Mouse (Mus musculus) spleen, postnatal 36 days (tissue): Measurements from ENCODE around the gene Rac3.
A peak's percentile ranks its signal among the peaks of the same experiment; 100 is the strongest.
"Not testable (repeated sequence)": the region's sequence is repeated elsewhere in the genome, so short reads cannot be mapped to it uniquely, and the experiment has no call there.

Source experiments
- DNase-seq, 2 experiments: peaks; one replicate each; pipeline ENCODE4 v3.0.0; 2022; ENCODE audit warnings: low spot score in 2 of 2, mixed read lengths in 1 of 2

The Rac3 gene

DNA sequence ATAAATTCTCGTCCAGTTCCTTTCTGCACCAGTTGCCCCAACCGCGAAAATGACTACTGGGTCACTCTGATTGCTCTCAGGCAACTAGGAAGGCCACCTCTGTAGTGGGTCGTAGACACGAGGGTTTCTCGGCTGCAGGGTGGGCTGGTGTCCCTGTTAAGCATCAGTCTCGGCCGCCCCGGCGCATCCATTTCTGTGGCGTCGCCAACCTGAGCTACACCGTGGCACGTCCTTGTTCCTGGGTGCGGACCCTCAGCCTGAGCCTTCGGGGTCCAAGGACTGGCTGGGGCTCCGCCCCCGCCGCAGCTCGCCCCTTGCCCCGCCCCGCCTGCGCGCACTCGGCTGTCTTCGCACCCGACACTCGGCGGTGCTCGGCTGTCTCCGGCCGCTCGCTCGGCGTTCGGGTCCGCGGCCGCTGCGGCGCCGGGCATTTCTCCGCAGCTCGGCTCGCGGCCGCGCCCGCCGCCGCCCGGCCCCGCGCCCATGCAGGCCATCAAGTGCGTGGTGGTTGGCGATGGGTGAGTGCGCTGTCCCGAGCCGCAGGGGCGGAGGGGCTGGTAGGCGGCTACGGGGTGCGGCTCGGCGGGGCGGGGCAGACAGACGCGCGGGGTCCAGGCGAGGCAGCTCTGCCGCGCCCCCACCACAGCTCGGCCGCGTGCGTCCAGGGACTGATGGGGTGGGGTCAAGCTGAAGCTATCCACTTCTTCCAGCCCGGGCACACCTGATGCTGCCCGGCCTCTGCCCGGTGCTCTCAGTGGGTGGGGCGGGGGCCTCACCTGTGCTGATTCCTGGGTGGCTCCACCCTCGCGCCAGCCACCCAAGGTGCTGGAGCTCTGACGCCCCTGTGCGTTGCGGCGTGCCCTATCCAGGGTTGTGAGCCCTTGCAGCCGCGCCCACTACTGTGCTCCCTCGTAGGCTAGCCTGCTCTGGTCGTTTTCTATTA, at the start of gene Rac3:
Gene Rac3 (plus strand): TSS at position 347 of the 943 bp plus-strand sequence.
- DNase-seq, result peak in 1 of 2 experiments; percentile 46

DNA sequence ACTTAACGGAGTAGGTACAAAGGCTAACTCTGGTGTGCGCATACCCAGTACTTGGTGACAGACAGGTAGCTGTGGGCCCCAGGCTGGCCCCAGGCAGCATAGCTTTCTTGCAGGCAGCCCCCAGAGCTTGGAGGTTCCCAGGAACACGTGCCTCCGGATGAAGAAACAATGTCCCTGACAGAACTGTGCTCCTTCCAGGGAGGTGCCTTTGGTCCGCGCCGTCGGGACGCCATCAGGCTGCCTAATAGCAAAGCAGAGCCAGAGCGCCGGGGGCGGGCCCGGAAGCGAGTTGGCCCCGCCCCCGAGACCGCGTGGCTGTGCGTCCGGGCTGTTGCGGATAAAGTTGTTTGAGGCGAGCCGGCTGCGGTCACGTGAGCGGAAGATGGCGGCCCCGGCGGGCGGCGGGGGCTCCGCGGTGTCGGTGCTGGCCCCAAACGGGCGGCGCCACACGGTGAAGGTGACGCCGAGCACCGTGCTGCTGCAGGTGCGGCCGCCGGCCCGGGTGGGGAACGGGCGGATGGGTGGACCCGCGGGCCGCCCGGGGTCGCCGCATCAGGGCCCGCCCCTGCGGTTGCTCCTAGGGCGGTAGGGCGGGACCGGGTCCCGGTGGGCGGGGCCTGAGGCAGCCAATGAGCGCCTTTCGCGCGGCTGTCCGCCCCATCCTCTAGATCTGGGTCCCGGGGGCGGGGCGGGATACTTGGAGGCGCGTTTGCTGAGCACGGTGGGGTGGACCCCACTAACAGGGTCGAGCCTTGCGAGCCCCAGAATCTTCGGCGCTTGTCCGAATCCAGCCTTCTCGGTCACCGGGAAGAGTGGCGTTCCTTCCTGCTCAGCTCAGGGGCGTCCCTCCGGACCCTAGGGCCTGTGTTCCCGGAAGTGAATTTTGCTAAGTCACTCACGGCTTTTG, 48.3 kb upstream of the Rac3 start, which contains the start of gene Aspscr1:
Gene Aspscr1 (plus strand): TSS at position 287 of the 907 bp plus-strand sequence.
- DNase-seq, result peak; percentile 94 to 96

DNA sequence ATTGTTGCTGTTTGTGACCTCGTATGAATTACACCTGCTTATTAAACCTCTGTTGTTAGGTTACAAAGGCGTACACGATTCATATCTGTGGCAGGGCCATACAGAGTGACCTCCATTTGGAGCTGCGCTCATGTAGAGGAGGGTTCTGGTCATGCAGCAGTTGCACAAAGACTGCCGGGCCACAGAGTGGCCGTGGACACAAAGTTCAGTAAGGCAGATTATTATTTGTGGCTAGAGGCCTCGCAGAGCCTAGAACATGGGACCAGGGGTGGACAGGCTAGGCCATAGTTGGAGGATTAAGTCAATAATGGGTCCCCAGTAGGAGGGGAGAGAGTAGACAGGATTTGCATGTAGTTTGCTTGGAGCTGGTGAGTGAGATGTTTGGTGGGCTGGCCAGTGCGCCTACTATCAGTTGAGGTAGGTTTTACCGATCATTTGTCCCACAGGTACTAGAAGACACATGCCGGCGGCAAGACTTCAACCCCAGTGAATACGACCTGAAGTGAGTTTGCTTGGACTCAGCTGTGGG, 47.6 kb upstream of the Rac3 start:
- no peak for DNase-seq

DNA sequence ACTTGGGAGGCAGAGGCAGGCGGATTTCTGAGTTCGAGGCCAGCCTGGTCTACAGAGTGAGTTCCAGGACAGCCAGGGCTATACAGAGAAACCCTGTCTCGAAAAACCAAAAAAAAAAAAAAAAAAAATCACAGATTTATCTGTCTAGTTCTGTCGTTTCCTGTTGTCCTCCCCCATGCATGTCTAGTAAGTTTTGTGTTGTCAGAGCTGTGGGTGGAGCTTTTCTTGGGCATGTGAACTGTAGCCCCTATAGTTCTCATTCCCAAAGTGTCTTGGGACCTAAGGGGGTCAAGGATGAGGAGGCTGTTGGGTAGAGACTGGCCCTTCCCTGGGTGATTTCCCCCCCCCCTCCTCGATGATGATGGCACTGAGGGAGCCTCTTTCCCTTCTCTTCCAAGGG, 45.4 kb upstream of the Rac3 start:
- DNase-seq, result not testable (repeated sequence)

DNA sequence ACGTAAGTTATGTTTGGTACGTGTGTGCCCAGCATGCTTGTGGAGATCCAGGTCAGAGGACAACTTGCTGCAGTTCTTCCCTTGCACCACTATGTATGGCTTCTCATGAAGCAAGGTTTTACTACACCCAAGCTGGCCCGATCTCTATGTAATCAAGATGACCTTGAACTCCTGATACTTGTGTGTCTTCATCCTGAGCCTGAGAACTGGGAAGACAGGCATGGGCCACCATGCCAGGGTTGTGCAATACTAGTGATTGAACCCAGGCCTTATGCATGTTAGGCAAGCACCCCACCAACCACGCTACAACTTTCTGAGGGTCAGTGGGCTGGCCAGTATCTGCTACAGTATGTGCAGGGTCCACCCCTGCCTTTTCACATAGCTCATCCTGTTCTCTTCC, 44.3 kb upstream of the Rac3 start:
- DNase-seq, result no peak

DNA sequence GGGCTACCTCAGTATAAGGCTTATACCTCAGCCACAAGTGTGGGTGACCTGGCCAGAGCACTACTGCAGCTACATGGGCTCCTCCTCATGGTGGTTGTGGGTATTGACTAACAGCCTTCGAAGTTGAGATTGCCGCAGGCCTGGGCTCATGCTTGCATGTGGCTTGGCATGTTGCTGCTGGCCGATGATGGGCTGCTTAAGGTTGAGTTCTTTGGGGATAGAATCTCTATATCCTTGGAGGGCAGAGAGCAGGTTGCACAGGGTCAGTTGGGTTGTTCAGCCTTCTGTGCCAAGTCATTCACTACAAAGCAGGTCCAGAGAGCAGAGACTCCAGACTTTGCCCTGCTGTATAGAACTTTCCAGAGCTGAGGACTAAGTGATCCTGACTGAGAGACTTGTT, 41.4 kb upstream of the Rac3 start:
- peak; percentile 18 to 26 for DNase-seq

DNA sequence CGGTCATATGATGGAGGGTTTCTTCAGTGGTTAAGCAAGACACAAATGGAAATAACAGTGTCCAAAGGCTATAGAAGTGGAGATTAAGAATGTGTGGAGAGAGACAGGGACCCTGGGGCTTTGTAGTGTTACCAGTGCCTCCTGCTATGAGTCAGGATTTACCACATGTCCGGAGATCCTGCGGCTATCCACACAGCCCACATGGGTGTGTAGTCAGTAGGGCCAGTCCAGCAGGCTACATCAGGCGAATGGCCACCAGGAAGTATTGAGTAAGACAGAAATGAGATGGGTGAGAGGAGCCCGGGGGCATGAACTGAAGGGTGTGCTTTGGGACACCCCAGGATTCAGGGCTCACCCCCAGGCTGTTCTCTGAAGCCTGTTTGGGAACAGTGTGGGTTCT, 38.6 kb upstream of the Rac3 start:
- no peak for DNase-seq

DNA sequence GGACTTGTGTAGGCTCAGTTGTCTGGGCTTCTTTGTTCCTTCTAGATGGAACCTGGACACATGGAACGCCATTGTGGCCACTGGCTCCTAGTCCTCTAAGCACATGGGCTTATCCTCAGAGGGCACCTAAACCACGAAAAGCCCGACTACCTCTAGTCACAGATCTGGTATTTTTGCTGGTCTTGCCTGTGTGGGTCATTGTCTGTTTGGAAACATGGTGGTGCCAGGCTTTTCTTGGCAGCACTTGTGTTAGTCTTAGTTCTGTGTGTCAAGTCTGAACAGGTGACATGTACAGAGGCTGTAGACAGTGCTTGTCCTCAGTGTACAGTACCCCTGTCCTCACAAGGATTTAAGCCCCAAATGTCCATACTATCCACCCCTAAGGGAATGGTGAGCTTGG, 37.7 kb upstream of the Rac3 start:
- DNase-seq, result no peak

DNA sequence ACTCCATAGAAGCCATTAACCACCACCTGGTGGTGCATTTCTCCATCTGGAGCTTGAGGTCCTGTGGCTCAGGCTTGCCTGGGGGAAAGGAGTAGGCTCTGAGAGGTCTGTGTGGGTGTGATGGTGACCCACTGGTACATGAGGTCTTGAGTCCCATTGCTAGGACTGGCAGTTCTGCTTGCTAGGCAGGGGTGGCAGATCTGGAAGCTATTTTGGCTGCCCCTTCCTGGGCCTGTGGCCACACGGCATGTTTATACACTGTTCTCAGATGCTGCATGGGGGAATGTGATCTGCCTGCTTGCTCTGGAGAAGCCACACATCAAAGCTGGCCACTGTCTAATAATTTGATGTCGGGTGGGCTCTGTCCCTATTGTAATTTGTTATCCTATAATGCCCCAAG, 37.2 kb upstream of the Rac3 start:
- DNase-seq, result no peak

DNA sequence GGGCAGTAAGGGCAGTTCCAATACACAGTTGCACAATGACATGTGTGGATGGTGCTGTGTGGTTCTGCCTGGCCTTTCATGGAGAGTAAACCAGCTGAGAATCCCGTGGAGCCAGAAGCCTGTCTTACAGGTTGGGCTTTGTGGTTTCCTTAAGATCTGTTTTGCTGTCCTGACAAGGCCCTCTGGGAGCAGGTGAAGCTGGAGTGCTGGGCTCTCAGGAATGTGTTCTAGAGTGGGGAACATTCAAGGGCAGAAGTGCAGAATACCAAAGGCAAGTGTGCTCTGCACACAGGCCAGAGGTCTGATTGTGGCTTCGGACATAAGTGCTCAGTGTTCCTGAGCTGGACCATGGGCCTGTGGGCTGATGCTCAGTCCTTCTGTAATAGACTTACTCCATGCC, 36.6 kb upstream of the Rac3 start:
- no peak for DNase-seq

DNA sequence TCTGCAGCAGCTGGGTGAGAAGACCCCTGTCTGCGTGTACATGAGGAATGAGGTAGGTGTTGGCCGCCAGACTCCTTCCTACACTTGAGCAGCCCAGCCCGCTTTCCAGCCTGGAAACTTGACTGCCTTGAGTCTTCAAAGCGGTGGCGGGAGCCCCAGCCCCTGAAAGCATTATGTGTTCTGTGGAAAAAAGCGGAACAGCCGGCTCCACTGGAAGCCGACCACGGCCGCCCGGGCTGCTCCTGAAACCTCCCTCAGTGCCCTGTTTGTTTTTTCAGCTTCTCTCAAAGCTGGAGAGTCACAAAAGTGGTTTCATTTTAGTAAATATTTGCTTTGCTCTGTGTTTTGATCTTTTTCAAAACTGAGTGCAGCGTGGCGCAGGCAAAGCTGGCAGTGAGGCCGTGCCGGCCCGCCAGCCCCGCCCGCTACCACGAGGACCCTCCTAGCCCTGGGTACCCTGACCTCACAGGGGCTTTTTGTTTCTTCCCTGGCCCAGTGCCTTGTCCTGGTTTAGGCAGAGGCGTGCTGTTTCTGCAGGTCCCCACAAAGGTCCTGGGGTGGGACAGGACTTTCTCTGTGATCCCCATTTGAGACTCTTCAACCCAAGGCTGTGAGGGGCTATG, 34.5 kb upstream of the Rac3 start:
- no peak for DNase-seq

DNA sequence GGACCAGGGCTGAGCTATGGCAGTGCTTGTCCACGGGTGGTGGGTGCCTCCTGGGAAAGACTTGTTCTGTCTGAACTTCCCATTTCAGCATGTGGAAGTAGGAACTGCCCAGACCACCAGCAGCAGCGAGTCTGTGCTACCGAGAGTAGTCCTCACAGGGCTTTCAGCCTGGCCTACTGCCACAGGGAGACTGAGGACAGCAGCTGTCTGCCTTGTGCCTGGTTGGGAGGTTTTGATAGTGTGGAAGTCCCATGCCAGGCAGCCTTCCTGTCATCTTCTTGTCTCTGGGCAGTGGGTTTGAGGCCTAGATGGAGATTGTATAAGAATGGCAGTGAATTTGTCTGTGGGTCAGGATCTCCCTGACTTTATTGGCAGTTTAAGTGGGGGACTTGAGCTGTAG, 31.9 kb upstream of the Rac3 start:
- no peak for DNase-seq

DNA sequence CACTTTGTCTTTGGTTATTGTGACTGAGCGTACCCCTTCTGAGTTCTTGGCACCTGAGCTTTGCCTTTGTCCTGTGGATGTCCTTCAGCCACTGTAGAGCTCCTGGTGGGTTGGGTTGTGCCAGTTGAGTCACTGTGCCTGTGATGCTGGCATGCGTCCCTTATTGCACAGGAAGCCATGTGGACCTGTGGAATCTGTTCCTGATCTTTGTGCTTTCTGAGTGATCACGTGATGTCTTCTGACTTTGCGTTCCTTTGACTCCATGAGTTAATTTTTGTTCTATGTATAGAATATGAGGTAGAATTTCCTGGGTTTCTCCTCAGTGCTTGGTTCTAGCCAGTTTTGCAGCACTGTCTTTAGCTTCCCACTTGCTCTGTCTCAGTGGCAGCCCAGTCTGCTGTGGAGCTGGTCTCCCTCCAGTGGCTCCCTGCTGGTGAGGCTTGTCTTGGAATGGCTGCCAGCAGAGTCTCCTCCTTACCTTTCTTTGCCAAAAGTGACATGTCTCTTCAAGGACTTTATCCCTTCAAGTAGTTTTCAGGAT, 28.7 kb upstream of the Rac3 start:
- no peak for DNase-seq

DNA sequence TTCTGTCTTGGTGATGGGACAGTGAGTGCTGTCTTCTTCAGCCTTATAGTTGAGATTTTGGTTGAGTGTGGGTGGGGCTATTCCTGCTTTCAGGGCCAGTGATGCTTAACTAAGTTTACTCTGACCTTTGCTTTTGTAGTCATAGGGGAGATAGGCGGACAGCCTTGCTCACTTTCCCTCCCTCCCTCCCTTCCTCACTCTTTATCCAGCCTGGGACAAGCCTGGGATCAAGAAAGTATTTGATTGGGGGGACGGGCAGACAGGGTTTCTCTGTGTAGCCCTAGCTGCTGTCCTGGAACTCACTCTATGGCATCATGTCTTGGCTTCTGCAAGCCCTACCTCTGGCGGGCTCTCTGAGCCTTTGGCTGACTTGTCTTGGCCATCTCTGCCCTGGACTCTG, 27.8 kb upstream of the Rac3 start:
- no peak for DNase-seq

DNA sequence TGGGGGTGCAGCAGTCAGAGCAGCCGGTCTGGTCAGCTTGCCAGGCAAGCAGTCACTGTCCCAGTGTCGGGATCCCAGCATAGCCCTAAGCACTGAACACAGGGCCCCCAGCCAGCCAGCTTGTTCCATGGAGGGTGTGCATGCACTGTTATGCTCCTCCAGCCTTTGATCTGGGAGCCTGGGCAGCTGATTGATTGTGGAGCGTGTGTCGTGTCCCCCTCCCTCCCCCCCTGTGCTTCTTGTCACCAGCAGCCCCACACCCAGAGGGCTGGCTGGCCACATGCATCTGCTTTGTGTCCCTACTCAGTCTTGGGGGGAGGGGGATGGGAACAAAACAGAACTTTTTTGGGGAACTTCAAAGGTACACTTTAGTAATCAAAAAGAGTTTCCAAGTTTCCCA, 26.1 kb upstream of the Rac3 start:
- no peak for DNase-seq

DNA sequence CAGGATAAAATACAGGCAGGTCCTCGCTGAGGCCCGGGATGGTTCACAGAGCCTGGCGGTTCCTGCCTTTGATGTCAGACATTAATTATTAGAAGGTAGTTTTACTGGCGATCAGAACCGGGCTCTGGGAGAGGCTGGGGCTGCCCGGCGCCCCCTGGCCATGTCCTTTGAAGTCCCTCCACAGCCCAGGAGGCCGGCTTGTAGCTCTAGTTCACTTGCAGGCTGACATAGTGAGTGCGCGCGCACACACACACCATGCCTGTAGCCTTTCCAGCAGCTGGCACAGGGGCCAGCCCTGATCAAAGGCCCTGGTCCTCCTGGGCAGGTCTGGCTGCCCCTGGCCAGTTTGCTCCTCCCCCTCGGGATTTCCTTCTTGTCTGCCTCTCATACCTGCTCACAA, 25.6 kb upstream of the Rac3 start:
- DNase-seq, result no peak

DNA sequence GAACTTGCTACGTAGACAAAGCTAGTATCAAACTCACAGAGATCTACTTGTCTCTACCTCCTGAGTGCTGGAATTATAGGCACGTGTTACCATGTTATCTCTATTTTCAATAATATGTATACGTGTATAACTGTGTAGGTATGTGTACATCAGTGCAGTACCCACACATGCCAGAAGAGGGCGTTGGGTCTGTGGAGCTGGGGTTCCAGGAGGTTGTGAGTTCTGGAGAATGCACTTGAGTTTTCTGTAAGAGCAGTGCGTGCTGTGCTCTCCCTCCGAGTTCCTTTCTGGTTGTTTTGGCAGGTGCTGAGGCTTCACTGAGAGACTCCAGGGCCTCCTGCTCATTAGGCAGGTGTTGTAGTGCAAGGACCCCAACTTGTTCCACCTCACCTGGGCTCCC, 24.7 kb upstream of the Rac3 start:
- DNase-seq, result no peak

DNA sequence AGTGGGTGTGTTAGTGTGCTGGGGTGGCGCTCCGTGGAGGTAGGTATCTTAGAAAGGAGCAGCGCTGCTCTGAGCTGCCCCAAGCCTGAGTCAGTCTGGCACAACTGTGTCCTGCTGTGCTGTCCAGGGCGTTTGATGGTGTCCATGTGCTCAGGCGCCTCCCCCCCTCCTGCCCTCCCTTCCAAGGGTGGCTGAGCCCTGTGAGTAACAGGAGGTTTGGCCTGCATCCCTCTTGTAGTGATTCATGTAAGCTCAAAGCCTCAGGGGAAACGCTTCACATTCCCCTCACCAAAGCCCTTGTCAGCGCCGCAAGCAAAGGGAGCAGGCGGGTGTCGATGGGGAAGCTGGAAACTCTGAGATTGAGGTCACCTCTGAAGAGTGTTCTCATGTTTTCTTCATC, 23.5 kb upstream of the Rac3 start:
- DNase-seq, result no peak

DNA sequence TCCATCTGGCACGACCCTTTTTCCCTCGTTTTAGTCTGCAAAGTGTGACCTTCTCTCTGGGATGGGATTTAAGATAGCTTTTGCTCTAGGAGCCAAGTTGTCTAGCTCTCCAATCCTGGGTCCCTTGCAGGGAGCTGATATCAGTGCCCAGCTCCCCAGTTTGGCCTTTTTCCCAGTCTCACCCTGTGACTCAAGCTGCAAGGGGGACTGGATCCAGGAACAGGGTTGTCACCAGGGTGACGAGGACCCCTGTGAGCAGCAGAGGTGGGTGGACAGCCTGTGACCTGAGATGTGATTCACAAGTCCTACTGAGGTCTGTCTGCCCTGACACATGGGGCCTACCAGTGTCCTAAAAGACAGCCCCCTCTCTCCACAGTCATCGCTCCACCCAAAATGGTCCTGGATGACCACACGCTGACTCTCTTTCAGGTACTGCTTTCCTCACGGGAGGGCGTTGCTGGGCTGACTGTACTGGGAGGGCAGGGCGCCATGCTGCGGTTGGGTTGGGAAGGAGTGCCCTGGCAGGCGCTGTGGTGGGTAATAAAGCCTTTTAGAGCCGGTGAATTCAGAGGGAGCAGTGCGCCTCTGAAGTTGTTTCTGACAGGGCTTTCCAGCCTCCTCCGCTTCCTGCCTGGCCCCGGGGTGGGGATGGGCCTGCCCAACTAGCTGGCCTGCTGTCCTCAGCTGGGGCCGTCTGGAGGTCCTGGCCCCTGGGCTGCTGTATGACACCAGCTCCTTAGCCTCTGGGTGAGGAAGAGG, 17.4 kb upstream of the Rac3 start:
- no peak for DNase-seq

DNA sequence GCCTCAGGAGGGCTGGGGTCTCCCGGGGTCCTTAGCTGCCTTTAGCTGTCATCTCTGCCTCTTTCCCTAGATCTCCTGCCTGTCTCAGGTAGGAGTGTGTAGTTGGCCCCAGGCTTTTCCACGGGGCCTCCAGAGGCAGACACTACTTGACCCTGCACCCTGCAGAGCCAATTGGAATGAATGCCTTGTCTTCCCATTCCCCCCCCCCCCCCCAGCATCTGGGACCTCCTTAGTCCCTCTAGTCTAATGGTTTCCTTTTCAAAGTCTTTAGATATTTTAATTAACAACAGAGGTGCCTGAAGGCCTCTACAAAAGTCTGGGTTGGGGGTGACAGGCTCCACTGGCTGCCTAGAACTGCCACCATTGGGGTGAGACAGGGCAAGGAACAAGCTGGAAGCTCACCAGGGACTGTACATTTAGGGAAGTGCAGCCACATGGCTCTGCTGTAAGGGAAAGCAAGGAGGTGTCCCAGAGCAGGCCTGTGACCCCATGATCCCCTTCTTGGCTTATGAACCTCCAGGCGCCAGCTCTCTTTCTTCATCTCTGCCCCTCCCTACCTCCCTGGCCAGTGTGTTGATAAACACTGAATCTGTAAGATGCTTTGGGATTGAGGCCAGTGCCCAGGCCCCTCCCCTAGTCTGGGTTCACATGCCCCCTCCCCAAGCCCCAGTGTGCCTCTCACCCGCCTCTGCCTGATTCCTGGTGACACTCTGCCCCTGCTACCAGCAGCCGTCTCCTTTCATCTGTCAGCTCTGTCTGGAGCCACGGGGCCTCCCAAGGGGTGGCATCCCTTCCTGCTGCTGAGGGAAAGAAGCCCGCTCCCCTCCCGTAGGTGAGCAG, 16.6 kb upstream of the Rac3 start:
- no peak for DNase-seq
